Mouse (Mus musculus): ENCODE data around the gene Fkbp6. TPM values are rescaled to one million over a fixed set of nuclear protein-coding genes. Genes with fewer than 3 reads are reported as not detected.
A peak's percentile ranks its signal among the peaks of the same experiment; 100 is the strongest.

Gene Fkbp6
- polyA plus RNA-seq, 1 experiment from 2014 or later = 0.13 TPM

- Histone ChIP-seq H3K27ac (no peak overlapping the region), H3K9ac (no peak overlapping the region), H3K4me3 (no peak overlapping the region), H3K4me1 (replicated peaks) (no peaks in the 10 kb centered on the region), H3K36me3 (no peaks in the 10 kb centered on the region), H3K9me3 (no peaks in the 10 kb centered on the region), H3K27me3 (peaks cover 6% of the 10 kb centered on the region; the same call in 1 of the 2 replicates), H3K4me2 (no peak overlapping the region)
- no peak for ATAC-seq (ENCODE audit: low FRiP score)
- 68% methylated on average over 4 of the region's 4 CpGs for WGBS
Observed at GRCm38 (mm10) chr5:135347511-135348011, 2.3 kb downstream of the Fkbp6 start.

GRCm38 (mm10) chr5:135346430-135346829, 3.4 kb downstream of the Fkbp6 start:
- Histone ChIP-seq H3K4me2 (no peak overlapping the region), H3K27ac (no peak overlapping the region), H3K27me3 (peaks cover 4% of the 10 kb centered on the region; the same call in 1 of the 2 replicates), H3K4me1 (replicated peaks) (no peaks in the 10 kb centered on the region), H3K4me3 (no peak overlapping the region), H3K9ac (no peak overlapping the region), H3K36me3 (no peaks in the 10 kb centered on the region), H3K9me3 (no peaks in the 10 kb centered on the region)
- no peak for ATAC-seq (ENCODE audit: low FRiP score)
- WGBS = 22% methylated on average over 1 of the region's 1 CpGs

GRCm38 (mm10) chr5:135345989-135346388, 3.9 kb downstream of the Fkbp6 start:
- Histone ChIP-seq H3K4me3 (no peak overlapping the region), H3K27ac (no peak overlapping the region), H3K9ac (no peak overlapping the region), H3K4me2 (no peak overlapping the region), H3K4me1 (replicated peaks) (no peaks in the 10 kb centered on the region), H3K9me3 (no peaks in the 10 kb centered on the region), H3K36me3 (no peaks in the 10 kb centered on the region), H3K27me3 (peaks cover 4% of the 10 kb centered on the region; the same call in 1 of the 2 replicates)
- ATAC-seq (ENCODE audit: low FRiP score) = no peak
- WGBS = 67% methylated on average over 7 of the region's 7 CpGs

GRCm38 (mm10) chr5:135337575-135337974, 12.3 kb downstream of the Fkbp6 start:
- Histone ChIP-seq H3K36me3 (no peaks in the 10 kb centered on the region), H3K4me2 (no peak overlapping the region), H3K9ac (no peak overlapping the region), H3K4me1 (replicated peaks) (no peaks in the 10 kb centered on the region), H3K27me3 (no peaks in the 10 kb centered on the region), H3K9me3 (no peaks in the 10 kb centered on the region), H3K27ac (no peak overlapping the region), H3K4me3 (no peak overlapping the region)
- 72% methylated on average over 3 of the region's 3 CpGs for WGBS
- ATAC-seq (ENCODE audit: low FRiP score) = no peak

GRCm38 (mm10) chr5:135331161-135331560, 18.7 kb downstream of the Fkbp6 start:
- ATAC-seq (ENCODE audit: low FRiP score) = no peak
- H3K4me1 ChIP-seq (replicated peaks) = no peaks in the 10 kb centered on the region
- H3K27ac ChIP-seq = no peak overlapping the region
- no peaks in the 10 kb centered on the region for H3K36me3 ChIP-seq
- no peaks in the 10 kb centered on the region for H3K9me3 ChIP-seq
- 91% methylated on average over 6 of the region's 6 CpGs for WGBS
- H3K27me3 ChIP-seq = no peaks in the 10 kb centered on the region
- H3K4me3 ChIP-seq = no peak overlapping the region
- no peak overlapping the region for H3K9ac ChIP-seq
- H3K4me2 ChIP-seq = no peak overlapping the region

- no peak overlapping the region for H3K9ac ChIP-seq
- H3K27me3 ChIP-seq = no peaks in the 10 kb centered on the region
- no peaks in the 10 kb centered on the region for H3K4me1 ChIP-seq (replicated peaks)
- ATAC-seq (ENCODE audit: low FRiP score) = no peak
- no peaks in the 10 kb centered on the region for H3K36me3 ChIP-seq
- H3K9me3 ChIP-seq = no peaks in the 10 kb centered on the region
- no peak overlapping the region for H3K4me2 ChIP-seq
- H3K4me3 ChIP-seq = no peak overlapping the region
- 86% methylated on average over 5 of the region's 5 CpGs for WGBS
- no peak overlapping the region for H3K27ac ChIP-seq
Observed at GRCm38 (mm10) chr5:135330201-135330600, 19.6 kb downstream of the Fkbp6 start.

GRCm38 (mm10) chr5:135329471-135329870, 20.4 kb downstream of the Fkbp6 start:
- no peak overlapping the region for H3K4me3 ChIP-seq
- no peak overlapping the region for H3K27ac ChIP-seq
- H3K4me1 ChIP-seq (replicated peaks) = no peaks in the 10 kb centered on the region
- no peaks in the 10 kb centered on the region for H3K27me3 ChIP-seq
- ATAC-seq (ENCODE audit: low FRiP score) = no peak
- H3K36me3 ChIP-seq = no peaks in the 10 kb centered on the region
- H3K4me2 ChIP-seq = no peak overlapping the region
- 86% methylated on average over 4 of the region's 4 CpGs for WGBS
- H3K9ac ChIP-seq = no peak overlapping the region
- no peaks in the 10 kb centered on the region for H3K9me3 ChIP-seq

GRCm38 (mm10) chr5:135326121-135326659, 23.7 kb downstream of the Fkbp6 start:
- H3K27ac ChIP-seq = no peak overlapping the region
- 0 out of 2 replicates have a peak overlapping the region, but pooled peaks have one; percentile 5 for H3K9ac ChIP-seq
- no peaks in the 10 kb centered on the region for H3K36me3 ChIP-seq
- no peak overlapping the region for H3K4me3 ChIP-seq
- no peak overlapping the region for H3K4me2 ChIP-seq
- no peaks in the 10 kb centered on the region for H3K9me3 ChIP-seq
- H3K27me3 ChIP-seq = no peaks in the 10 kb centered on the region
- H3K4me1 ChIP-seq (replicated peaks) = no peaks in the 10 kb centered on the region
- ATAC-seq (ENCODE audit: low FRiP score) = no peak
- WGBS = 16% methylated on average over 3 of the region's 3 CpGs

GRCm38 (mm10) chr5:135322197-135322596, 27.6 kb downstream of the Fkbp6 start:
- Histone ChIP-seq H3K36me3 (no peaks in the 10 kb centered on the region), H3K27ac (no peak overlapping the region), H3K9ac (no peak overlapping the region), H3K4me3 (no peak overlapping the region), H3K9me3 (no peaks in the 10 kb centered on the region), H3K27me3 (no peaks in the 10 kb centered on the region), H3K4me2 (no peak overlapping the region), H3K4me1 (replicated peaks) (no peaks in the 10 kb centered on the region)
- ATAC-seq (ENCODE audit: low FRiP score) = no peak
- 87% methylated on average over 1 of the region's 1 CpGs for WGBS

- Histone ChIP-seq H3K27me3 (no peaks in the 10 kb centered on the region), H3K27ac (no peak overlapping the region), H3K4me1 (replicated peaks) (no peaks in the 10 kb centered on the region), H3K9me3 (no peaks in the 10 kb centered on the region), H3K4me2 (no peak overlapping the region), H3K9ac (no peak overlapping the region), H3K4me3 (no peak overlapping the region), H3K36me3 (no peaks in the 10 kb centered on the region)
- WGBS = 65% methylated on average over 2 of the region's 2 CpGs
- no peak for ATAC-seq (ENCODE audit: low FRiP score)
Observed at GRCm38 (mm10) chr5:135319856-135320255, 30.0 kb downstream of the Fkbp6 start.

- 68% methylated on average over 3 of the region's 3 CpGs for WGBS
- Histone ChIP-seq H3K27ac (no peak overlapping the region), H3K4me2 (no peak overlapping the region), H3K9me3 (no peaks in the 10 kb centered on the region), H3K27me3 (0 out of 2 replicates have a peak, but pooled peaks cover 4% of the 10 kb centered on the region), H3K4me1 (replicated peaks) (no peaks in the 10 kb centered on the region), H3K4me3 (no peak overlapping the region), H3K36me3 (no peaks in the 10 kb centered on the region), H3K9ac (no peak overlapping the region)
- ATAC-seq (ENCODE audit: low FRiP score) = no peak
Observed at GRCm38 (mm10) chr5:135316177-135316576, 33.7 kb downstream of the Fkbp6 start.

GRCm38 (mm10) chr5:135306321-135306965, 43.4 kb downstream of the Fkbp6 start:
- Histone ChIP-seq H3K4me2 (no peak overlapping the region), H3K27ac (no peak overlapping the region), H3K36me3 (no peaks in the 10 kb centered on the region), H3K9me3 (no peaks in the 10 kb centered on the region), H3K9ac (no peak overlapping the region), H3K4me3 (no peak overlapping the region), H3K4me1 (replicated peaks) (no peaks in the 10 kb centered on the region), H3K27me3 (peaks cover 7% of the 10 kb centered on the region; the same call in 1 of the 2 replicates)
- ATAC-seq (ENCODE audit: low FRiP score) = no peak
- WGBS = 45% methylated on average over 10 of the region's 10 CpGs

GRCm38 (mm10) chr5:135302454-135302853, 47.4 kb downstream of the Fkbp6 start:
- no peaks in the 10 kb centered on the region for H3K27me3 ChIP-seq
- H3K4me1 ChIP-seq (replicated peaks) = no peaks in the 10 kb centered on the region
- no peak overlapping the region for H3K9ac ChIP-seq
- H3K9me3 ChIP-seq = no peaks in the 10 kb centered on the region
- ATAC-seq (ENCODE audit: low FRiP score) = no peak
- H3K27ac ChIP-seq = no peak overlapping the region
- 85% methylated on average over 3 of the region's 3 CpGs for WGBS
- H3K4me2 ChIP-seq = no peak overlapping the region
- H3K36me3 ChIP-seq = no peaks in the 10 kb centered on the region
- H3K4me3 ChIP-seq = no peak overlapping the region

All from hindbrain, embryonic 13.5 days (tissue).